Mouse (Mus musculus): ENCODE data around the gene Man1a.

Man1a gene

GRCm38 (mm10) chr10:53889512-53889911 lies 186.9 kb downstream of the Man1a start:
- DNase-seq, result no peak

DNA sequence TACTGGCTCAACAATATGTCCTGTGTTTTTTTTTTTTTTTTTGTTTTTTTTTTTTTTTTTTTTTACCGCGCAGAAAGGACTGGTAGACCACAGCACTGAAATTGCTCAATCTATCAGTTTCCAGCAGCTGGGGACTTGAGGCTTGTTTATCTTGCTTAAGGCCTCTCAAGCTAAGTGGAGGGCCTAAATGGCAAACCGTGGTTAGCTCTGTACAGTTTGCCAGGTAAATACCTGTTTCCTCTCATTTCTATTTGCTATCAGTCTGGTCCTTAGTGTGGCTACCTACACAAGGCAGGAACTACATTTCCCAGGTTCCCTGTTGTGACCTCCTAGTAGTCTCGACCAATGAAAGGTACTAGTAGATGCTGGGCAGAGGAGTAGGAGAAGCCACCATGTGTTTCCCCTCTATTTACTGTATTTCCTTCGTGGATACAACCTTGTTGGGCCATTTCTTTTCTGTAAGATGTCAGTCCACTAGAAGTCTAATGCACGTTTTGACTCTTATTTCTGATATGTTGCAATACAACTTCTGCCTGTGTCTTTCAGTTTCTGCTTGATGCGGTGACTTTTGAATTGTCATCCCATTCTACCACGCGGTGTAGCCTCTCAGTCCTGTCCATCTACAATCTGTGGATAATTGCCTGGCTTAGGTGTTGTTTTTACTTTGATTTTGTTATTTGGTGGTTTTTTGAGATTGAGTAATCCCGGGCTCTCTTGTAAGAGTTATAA lies 187.9 kb downstream of the Man1a start:
- peak; percentile 7 for DNase-seq

DNA sequence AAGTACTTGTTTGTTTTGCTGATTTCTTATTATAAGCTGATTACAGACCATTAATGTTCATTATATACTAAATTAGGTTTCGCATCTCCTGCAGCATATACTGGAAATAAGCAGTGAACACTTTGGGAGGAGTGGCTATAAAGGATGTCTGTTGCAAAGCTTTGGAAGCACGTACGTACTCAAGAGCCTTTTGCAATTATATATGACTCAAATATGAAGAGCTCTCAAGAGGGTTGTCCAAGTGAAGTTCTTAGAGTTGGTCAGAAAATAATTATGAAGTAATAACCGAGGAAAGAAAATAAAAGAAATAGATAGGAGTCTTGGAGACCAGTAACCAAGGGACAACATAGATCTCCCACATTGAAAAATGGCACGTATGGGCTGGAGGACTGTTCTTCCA lies 189.9 kb downstream of the Man1a start:
- DNase-seq, result no peak

DNA sequence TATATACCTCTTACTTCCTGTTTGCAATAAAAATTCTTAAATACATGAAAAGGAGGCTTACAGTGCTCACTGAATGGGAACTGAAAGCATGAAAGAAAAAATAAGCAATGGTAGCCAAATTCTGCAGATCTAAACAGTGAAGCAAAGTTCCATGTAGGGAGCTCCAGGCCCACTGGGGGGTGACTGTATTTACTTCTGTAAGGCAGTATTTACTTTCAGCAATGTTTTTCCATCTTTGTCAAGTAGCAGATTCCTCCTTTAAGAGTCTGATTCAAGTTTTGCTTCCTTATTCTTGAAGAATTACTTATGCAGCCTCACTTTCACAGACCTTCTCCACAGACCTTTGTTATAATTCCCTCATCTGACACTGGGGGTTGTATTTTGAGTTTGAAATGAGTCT lies 195.1 kb downstream of the Man1a start:
- no peak for DNase-seq

DNA sequence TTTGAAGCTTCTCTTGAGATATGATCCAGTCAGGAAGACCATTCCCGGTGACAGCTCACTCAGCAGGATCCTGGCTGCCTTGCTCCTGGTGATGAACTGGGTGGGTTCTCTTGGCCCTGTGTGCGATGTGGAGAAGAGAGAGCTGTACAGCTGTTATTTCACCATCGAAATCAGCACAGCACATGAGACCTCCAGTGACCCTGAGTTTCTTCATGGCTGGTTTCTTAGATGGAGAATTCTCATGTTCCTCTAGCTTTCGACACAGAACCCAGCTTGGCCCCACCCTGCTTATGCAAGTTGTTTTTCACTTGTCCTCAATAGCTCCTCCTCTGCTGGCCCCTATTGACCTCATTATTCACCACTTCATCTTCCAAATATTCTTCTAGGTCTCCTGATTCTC lies 200.5 kb downstream of the Man1a start:
- DNase-seq, result peak; percentile 10

- DNase-seq, result no peak
Measured at GRCm38 (mm10) chr10:53874191-53874590, 202.2 kb downstream of the Man1a start.

- DNase-seq, result peak; percentile 63
Measured at GRCm38 (mm10) chr10:53863486-53864357, 212.7 kb downstream of the Man1a start.

- DNase-seq, result no peak
Measured at GRCm38 (mm10) chr10:53859879-53860278, 216.5 kb downstream of the Man1a start.

DNA sequence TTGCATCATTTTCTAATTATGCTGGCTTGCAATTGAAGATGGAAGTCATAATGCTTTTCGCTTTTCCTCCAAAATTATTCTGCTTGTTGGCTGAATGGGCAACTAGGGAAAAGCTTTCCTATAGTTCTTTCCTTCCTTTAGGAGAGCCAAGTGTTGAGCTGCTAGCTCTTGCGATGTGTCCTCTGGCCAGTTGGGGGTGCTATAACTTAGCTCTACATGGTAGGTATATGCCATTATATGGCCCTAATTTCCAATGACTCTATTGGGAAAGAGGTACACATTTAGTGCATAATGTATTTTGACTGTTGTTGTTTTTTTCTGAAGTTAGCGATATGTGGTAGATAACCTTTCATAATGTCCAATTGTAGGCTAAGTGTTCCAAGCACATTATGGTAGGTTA lies 217.2 kb downstream of the Man1a start:
- no peak for DNase-seq

Measured in lung, postnatal 14 days (tissue).